Mouse (Mus musculus): Measurements from ENCODE around the gene Gstp1. TPM values are rescaled to one million over a fixed set of nuclear protein-coding genes. Genes with fewer than 3 reads are reported as not detected.

The Gstp1 gene
- polyA plus RNA-seq (2011; ENCODE audit: insufficient read depth, insufficient read length, low replicate concordance, missing spikeins), result 125 and 187 TPM in 2 replicates

DNA sequence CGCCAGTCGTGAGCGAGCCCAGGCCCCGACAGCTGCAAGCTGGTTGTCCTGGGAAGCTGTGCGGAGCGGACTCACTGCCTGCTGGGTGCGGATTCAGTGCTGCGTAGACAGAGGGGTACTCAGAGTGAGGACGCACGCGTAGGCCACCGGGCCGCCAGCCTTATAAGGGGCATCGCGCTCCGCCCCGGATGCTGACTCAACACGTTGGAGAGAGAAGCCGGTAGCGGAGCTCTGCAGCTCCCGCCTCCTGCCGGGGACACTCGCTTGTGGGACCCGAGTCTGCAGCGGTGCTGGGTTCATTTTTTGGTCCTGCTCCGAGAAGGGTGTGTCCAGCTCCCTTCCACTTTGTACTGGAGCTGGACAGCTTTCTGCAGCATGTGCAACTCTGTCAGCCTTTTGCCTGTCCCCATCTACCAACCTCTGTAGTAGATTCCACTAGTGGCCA, at the start of gene Gstp1:
Gene Gstp1, minus strand, starts transcription at position 198 of the 445 bp plus-strand sequence.
- TF ChIP-seq CTCF (IDR thresholded peaks at IDR 0.05; ENCODE audit: control insufficient read depth, insufficient read depth, low read length) (no peak), POLR2A (IDR thresholded peaks at IDR 0.05; ENCODE audit: borderline replicate concordance, control insufficient read depth, low read depth, low read length) (peak; percentile 92)
- H3K4me1 ChIP-seq (ENCODE audit: control insufficient read depth, insufficient read depth, low read length), result no peaks in the 10 kb centered on the region; the same call in 1 of the 2 replicates
- WGBS, result under 1% methylated on average over 26 of the region's 26 CpGs
- H3K4me3 ChIP-seq (replicated peaks; ENCODE audit: control insufficient read depth, low read depth, low read length), result peak within 1 kb of the TSS; percentile 87
- peak within 1 kb of the TSS; percentile 62 for H3K27ac ChIP-seq (ENCODE audit: control insufficient read depth, insufficient read depth, low read depth, low read length, poor library complexity)

DNA sequence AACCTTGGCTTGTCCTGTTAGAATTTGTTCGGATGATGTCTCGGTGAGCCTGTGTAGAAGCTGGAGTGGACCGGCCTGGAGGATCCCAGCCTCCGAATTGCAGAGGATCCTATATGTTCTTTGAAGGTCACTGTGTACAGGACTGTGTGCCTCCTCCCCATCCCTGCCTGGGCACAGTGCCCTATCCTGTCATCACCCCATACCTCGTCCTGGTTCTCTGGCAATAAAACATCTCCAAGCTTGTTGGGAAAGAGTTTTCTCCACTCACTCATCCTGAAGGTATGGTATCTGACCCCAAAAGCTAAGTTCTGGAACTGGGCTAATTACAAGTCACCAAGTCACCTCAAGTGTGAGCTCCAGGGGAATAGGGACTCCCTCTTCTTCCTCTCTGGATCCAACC, 49.3 kb upstream of the Gstp1 start:
- TF ChIP-seq POLR2A (IDR thresholded peaks at IDR 0.05; ENCODE audit: borderline replicate concordance, control insufficient read depth, low read depth, low read length), result no peak
- no peak for TF ChIP-seq CTCF (IDR thresholded peaks at IDR 0.05; ENCODE audit: control insufficient read depth, insufficient read depth, low read length)
- Histone ChIP-seq H3K4me1 (ENCODE audit: control insufficient read depth, insufficient read depth, low read length) (no peaks in the 10 kb centered on the region), H3K4me3 (replicated peaks; ENCODE audit: control insufficient read depth, low read depth, low read length) (no peak overlapping the region), H3K27ac (ENCODE audit: control insufficient read depth, insufficient read depth, low read depth, low read length, poor library complexity) (no peak overlapping the region)
- WGBS, result 79% methylated on average over 5 of the region's 5 CpGs

DNA sequence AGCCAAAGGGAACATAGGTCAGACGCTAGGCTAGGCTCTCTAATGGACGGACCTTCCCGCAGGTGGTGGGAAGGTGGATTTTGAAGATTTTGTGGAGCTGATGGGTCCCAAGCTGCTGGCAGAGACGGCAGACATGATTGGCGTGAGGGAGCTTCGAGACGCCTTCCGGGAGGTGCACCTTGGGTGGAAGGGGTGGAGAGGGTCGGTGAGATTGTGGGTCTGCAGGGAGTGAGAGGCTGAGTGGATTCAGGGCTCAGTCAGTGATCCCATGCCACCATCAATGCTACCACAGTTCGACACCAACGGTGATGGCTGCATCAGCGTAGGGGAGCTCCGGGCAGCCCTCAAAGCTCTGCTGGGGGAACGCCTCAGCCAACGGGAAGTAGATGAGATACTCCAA, 48.4 kb upstream of the Gstp1 start:
- H3K4me1 ChIP-seq (ENCODE audit: control insufficient read depth, insufficient read depth, low read length), result no peaks in the 10 kb centered on the region
- TF ChIP-seq POLR2A (IDR thresholded peaks at IDR 0.05; ENCODE audit: borderline replicate concordance, control insufficient read depth, low read depth, low read length) (no peak), CTCF (IDR thresholded peaks at IDR 0.05; ENCODE audit: control insufficient read depth, insufficient read depth, low read length) (no peak)
- no peak overlapping the region for H3K4me3 ChIP-seq (replicated peaks; ENCODE audit: control insufficient read depth, low read depth, low read length)
- 84% methylated on average over 15 of the region's 15 CpGs for WGBS
- H3K27ac ChIP-seq (ENCODE audit: control insufficient read depth, insufficient read depth, low read depth, low read length, poor library complexity), result no peak overlapping the region

DNA sequence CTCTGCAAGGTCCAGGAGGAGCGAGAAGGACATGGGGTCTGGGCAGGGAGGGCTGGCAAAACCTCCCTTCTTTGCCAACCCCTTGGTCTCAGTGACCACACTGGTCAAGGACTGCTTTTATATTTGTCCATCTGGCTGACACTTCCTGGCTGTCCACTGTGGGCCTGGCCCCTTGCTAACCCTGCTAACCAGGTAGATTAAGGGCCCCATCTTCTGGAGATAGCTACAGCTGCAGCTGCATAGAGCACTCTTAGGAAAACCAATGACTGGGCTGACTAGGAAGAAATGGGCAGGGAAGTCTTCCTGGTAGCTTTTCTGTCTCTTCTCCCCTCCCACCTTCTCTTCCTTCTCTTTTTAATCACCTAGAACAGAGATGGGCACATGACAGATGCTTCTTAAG, 47.2 kb upstream of the Gstp1 start:
- Histone ChIP-seq H3K27ac (ENCODE audit: control insufficient read depth, insufficient read depth, low read depth, low read length, poor library complexity) (no peak overlapping the region), H3K4me1 (ENCODE audit: control insufficient read depth, insufficient read depth, low read length) (no peaks in the 10 kb centered on the region; the same call in 1 of the 2 replicates), H3K4me3 (replicated peaks; ENCODE audit: control insufficient read depth, low read depth, low read length) (no peak overlapping the region)
- TF ChIP-seq POLR2A (IDR thresholded peaks at IDR 0.05; ENCODE audit: borderline replicate concordance, control insufficient read depth, low read depth, low read length) (no peak), CTCF (IDR thresholded peaks at IDR 0.05; ENCODE audit: control insufficient read depth, insufficient read depth, low read length) (peak; percentile 20; the same call in 1 of the 2 replicates)
- 91% methylated on average over 1 of the region's 1 CpGs for WGBS

DNA sequence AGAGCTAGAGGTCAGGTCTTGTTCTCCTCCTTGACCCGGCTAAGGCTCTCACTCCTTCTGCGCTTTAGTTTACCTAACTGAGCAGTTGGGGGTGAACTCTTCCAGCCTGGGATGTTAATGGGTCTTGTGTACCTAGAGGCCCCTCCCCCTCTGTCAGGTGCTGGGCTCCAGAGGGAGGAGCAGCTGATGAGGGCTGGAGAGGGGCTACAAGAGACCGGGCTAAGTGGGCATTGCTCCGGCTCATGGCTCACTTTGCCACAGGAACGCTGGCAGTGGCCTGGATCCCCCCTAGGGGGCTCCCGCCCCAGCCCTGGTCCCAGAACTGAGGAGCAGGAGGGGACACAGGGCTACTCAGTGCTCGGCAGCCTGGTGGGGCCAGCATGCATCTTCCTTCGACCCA, 46.0 kb upstream of the Gstp1 start:
- TF ChIP-seq POLR2A (IDR thresholded peaks at IDR 0.05; ENCODE audit: borderline replicate concordance, control insufficient read depth, low read depth, low read length), result no peak
- no peak for TF ChIP-seq CTCF (IDR thresholded peaks at IDR 0.05; ENCODE audit: control insufficient read depth, insufficient read depth, low read length)
- 61% methylated on average over 8 of the region's 8 CpGs for WGBS

DNA sequence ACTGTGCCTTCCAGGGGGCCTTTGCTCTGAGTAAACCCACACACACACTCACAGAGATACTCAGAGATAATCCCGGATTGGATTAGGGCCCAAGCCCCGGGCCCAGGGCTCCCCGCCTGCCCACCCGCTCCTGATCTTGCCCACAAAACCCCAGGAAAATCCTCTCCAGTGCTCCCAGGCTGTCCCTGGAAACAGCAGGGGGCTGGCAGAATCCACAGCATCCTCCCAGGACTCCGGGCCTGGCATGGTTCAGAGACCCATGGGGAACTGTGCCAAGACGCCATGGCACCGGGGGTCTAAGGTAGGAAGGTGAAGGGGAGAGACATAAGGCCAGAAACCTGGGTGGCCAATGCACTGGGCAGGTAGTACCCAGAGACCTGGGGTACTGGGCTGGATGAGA, 45.5 kb upstream of the Gstp1 start:
- TF ChIP-seq POLR2A (IDR thresholded peaks at IDR 0.05; ENCODE audit: borderline replicate concordance, control insufficient read depth, low read depth, low read length) (no peak), CTCF (IDR thresholded peaks at IDR 0.05; ENCODE audit: control insufficient read depth, insufficient read depth, low read length) (no peak)
- Histone ChIP-seq H3K27ac (ENCODE audit: control insufficient read depth, insufficient read depth, low read depth, low read length, poor library complexity) (no peak overlapping the region), H3K4me1 (ENCODE audit: control insufficient read depth, insufficient read depth, low read length) (no peaks in the 10 kb centered on the region; the same call in 1 of the 2 replicates), H3K4me3 (replicated peaks; ENCODE audit: control insufficient read depth, low read depth, low read length) (no peak overlapping the region)
- WGBS, result 88% methylated on average over 7 of the region's 7 CpGs

More for the DNA sequence above, 46.0 kb upstream of the Gstp1 start:
- Histone ChIP-seq H3K27ac (ENCODE audit: control insufficient read depth, insufficient read depth, low read depth, low read length, poor library complexity) (no peak overlapping the region), H3K4me3 (replicated peaks; ENCODE audit: control insufficient read depth, low read depth, low read length) (no peak overlapping the region), H3K4me1 (ENCODE audit: control insufficient read depth, insufficient read depth, low read length) (no peaks in the 10 kb centered on the region; the same call in 1 of the 2 replicates)

DNA sequence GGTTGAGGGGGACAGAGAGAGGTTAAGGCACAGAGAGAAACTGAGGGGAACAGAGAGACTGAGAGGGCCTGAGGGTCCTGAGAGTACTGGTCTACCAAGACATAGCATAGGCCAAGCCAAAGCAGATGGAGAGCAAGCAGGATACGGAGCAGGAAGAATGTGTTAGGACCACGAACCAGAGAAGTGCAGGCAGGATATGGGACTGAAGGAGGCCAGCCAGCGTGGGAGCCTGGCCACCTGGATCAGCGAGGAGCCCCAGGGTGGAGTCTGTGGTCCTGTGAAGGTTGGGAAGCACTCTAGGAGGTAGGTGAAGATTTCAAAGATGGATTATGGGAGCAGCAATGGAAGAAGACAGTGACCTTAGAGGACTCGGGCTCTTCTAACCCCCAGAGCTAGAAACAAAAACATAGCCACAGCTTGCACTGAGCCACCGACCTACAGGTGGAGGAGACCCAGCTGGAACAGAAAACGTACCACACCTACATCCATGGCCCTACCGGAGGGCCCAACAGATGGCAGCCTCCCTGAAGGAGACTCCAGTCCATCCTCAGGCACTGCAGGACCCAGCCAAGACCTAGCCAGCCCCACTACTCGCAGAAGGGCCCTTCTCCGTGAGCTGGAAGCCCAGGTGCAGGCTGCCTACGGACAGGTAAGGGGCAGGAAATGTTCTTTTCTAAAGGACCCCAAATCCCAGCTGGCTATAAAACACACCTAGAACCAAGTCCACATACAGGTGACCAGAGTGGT, 44.6 kb upstream of the Gstp1 start:
- 83% methylated on average over 11 of the region's 11 CpGs for WGBS
- H3K4me1 ChIP-seq (ENCODE audit: control insufficient read depth, insufficient read depth, low read length), result no peaks in the 10 kb centered on the region; the same call in 1 of the 2 replicates
- H3K4me3 ChIP-seq (replicated peaks; ENCODE audit: control insufficient read depth, low read depth, low read length), result no peak overlapping the region
- no peak overlapping the region for H3K27ac ChIP-seq (ENCODE audit: control insufficient read depth, insufficient read depth, low read depth, low read length, poor library complexity)
- no peak for TF ChIP-seq POLR2A (IDR thresholded peaks at IDR 0.05; ENCODE audit: borderline replicate concordance, control insufficient read depth, low read depth, low read length)

DNA sequence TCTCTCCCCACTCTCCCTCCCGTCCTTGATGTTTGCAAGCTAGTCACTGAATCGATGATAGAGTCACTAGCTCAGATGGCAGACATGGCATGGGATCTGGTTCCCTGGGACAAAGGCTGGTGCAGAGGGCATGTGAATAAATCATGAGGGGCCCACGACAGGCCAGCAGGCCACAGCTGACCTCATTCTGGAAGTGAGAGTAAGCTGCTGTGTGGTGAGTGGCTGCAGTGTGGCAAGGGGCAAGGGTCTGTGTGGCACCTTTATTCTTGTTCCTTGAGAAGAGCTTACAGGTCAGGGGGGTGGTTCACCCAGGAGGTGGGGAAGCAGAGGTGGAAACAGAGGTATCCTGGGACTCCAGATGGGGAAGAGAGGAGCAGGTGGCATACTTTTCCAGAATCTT, 43.6 kb upstream of the Gstp1 start, which contains the start of gene Cabp2:
Gene Cabp2, plus strand, starts transcription at position 185 of the 400 bp plus-strand sequence.
- Histone ChIP-seq H3K4me3 (replicated peaks; ENCODE audit: control insufficient read depth, low read depth, low read length) (no peak within 1 kb of the TSS), H3K27ac (ENCODE audit: control insufficient read depth, insufficient read depth, low read depth, low read length, poor library complexity) (no peak within 1 kb of the TSS; the same call in 1 of the 2 replicates), H3K4me1 (ENCODE audit: control insufficient read depth, insufficient read depth, low read length) (no peaks in the 10 kb centered on the region; the same call in 1 of the 2 replicates)
- TF ChIP-seq POLR2A (IDR thresholded peaks at IDR 0.05; ENCODE audit: borderline replicate concordance, control insufficient read depth, low read depth, low read length) (no peak), CTCF (IDR thresholded peaks at IDR 0.05; ENCODE audit: control insufficient read depth, insufficient read depth, low read length) (no peak)
- 66% methylated on average over 3 of the region's 3 CpGs for WGBS

Data from bone marrow, adult 2 months (tissue).